Mouse (Mus musculus): ENCODE measurements around the gene Kctd14. TPM values are rescaled to one million over a fixed set of nuclear protein-coding genes. Genes with fewer than 3 reads are reported as not detected.
A peak's percentile ranks its signal among the peaks of the same experiment; 100 is the strongest.
"Not testable (repeated sequence)": the region's sequence is repeated elsewhere in the genome, so short reads cannot be mapped to it uniquely, and the experiment has no call there.

Gene Kctd14
- polyA plus RNA-seq, 1 experiment from 2014 or later: 32.4 TPM

DNA sequence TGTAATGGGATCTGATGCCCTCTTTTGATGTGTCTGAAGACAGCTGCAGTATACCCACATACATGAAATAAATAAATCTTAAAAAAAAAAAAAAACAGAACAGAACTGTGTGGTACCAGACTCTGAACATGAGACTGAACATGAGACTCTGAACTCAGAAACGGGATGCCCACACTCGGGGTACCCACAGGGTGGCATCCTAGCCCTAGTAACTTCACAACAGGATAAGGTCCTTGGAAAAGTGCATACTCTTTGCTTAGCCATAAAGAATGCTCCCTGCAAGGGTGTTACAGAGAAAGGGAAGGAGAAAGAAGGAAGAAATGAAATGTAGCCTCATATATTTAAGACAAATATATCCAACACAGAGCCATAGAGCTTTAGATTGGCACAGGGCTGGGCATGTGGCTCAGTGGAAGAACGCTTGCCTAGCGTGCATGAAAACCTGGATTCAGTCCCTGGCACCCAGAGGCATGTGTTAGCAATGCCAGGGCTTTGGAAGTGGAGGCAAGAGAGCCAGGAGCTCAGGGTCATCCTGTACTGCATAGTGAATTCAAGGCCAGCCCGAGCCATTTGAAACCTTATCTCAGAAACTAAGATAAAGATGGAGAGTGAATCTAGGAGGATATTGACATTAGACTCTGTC, 23.2 kb upstream of the Kctd14 start:
- Histone ChIP-seq H3K27me3 (ENCODE audit: control insufficient read depth, insufficient read depth, low read length) (no peaks in the 10 kb centered on the region), H3K36me3 (ENCODE audit: control insufficient read depth, insufficient read depth, low read length) (no peaks in the 10 kb centered on the region), H3K4me2 (replicated peaks; ENCODE audit: low read depth) (no peak overlapping the region), H3K4me3 (ENCODE audit: low read depth, low read length) (no peak overlapping the region), H3K27ac (replicated peaks) (peak overlapping the region; percentile 25), H3K4me1 (replicated peaks; ENCODE audit: control insufficient read depth, insufficient read depth) (peaks cover 2% of the 10 kb centered on the region; the same call in 1 of the 2 replicates), H3K9me3 (ENCODE audit: control insufficient read depth, low read length) (no peaks in the 10 kb centered on the region), H3K9ac (ENCODE audit: low read length) (no peak overlapping the region)
- TF ChIP-seq EP300 (optimal IDR thresholded peaks at IDR 0.05): no peak
- TF ChIP-seq CTCF (IDR thresholded peaks at IDR 0.05; ENCODE audit: low read depth): peak; percentile 60
- DNase-seq (ENCODE audit: low spot score) (no peak), ATAC-seq (ENCODE audit: low FRiP score, low TSS enrichment) (no peak)
- WGBS: 67% methylated on average over 5 of the region's 5 CpGs

DNA sequence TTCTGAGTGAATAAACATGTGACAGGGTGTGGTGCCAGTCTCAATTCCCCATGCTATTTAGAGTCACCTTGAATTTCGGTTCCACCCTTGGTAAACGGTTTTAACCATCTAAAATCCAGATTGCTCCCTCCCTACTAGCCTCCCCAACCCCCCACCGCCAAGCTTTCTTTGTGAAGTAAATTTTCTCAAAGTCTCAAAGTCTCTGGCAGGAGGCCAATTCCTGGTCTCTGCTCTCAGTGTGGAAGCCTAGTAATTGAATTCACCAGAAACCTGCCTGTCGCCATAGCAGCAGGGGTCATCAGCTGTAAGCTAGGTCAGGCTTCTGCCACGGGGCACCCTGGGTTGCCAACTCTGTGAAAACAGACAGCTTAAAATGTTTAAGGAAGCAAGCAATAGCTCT, 21.4 kb upstream of the Kctd14 start:
- 3% methylated on average over 5 of the region's 5 CpGs for WGBS
- peak overlapping the region; percentile 79 for H3K27ac ChIP-seq (replicated peaks)
- H3K27me3 ChIP-seq (ENCODE audit: control insufficient read depth, insufficient read depth, low read length): no peaks in the 10 kb centered on the region
- TF ChIP-seq EP300 (optimal IDR thresholded peaks at IDR 0.05) (no peak), CTCF (IDR thresholded peaks at IDR 0.05; ENCODE audit: low read depth) (no peak)
- H3K4me2 ChIP-seq (replicated peaks; ENCODE audit: low read depth): 0 out of 2 replicates have a peak overlapping the region, but pooled peaks have one; percentile 2
- ATAC-seq (ENCODE audit: low FRiP score, low TSS enrichment): peak; percentile 68
- peak; percentile 87 for DNase-seq (ENCODE audit: low spot score)
- no peaks in the 10 kb centered on the region for H3K36me3 ChIP-seq (ENCODE audit: control insufficient read depth, insufficient read depth, low read length)
- peaks cover 2% of the 10 kb centered on the region; the same call in 1 of the 2 replicates for H3K4me1 ChIP-seq (replicated peaks; ENCODE audit: control insufficient read depth, insufficient read depth)
- no peaks in the 10 kb centered on the region for H3K9me3 ChIP-seq (ENCODE audit: control insufficient read depth, low read length)
- no peak overlapping the region for H3K4me3 ChIP-seq (ENCODE audit: low read depth, low read length)
- no peak overlapping the region for H3K9ac ChIP-seq (ENCODE audit: low read length)

DNA sequence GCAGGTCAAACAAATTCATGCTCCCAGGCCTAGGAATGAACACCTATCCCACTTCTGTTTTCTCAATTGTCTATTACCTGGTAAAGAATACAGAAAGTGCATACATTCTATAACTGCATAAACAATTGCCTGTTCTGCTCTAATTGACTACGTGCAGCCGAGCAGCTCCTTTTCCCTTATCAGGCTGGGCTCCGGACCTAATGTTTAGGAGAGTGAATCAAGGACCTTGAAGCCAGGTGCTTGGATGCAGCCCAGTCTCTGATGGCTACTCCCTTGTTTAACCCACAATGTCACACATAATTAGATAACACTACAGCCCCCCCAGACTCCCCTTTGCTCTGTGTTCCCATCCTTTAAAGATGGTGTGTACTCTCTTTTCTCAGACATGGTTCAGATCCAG, 17.6 kb upstream of the Kctd14 start:
- not testable (repeated sequence) for H3K36me3 ChIP-seq (ENCODE audit: control insufficient read depth, insufficient read depth, low read length); ATAC-seq (ENCODE audit: low FRiP score, low TSS enrichment); H3K9me3 ChIP-seq (ENCODE audit: control insufficient read depth, low read length); DNase-seq (ENCODE audit: low spot score); H3K9ac ChIP-seq (ENCODE audit: low read length); H3K27me3 ChIP-seq (ENCODE audit: control insufficient read depth, insufficient read depth, low read length); H3K4me1 ChIP-seq (replicated peaks; ENCODE audit: control insufficient read depth, insufficient read depth); H3K4me3 ChIP-seq (ENCODE audit: low read depth, low read length); H3K4me2 ChIP-seq (replicated peaks; ENCODE audit: low read depth); H3K27ac ChIP-seq (replicated peaks)
- 43% methylated on average over 3 of the region's 3 CpGs for WGBS

DNA sequence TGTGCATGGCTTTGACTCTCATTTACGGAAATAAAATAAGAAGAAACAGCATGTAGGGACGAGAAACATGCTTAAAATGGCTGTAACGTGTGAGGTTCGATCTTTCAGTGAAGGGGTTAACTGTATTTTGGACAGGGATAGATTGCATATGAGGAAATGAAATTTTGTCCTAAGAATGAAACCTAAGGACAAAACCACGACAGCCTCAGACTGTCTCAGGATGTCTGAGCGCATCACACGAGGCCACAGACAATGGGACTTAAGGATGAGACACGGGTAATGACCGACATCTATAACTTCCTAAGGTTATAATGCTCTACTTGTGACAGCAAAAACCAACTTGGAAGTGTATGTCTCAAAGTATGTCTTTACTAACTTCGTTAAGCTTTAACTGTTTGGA, 16.6 kb upstream of the Kctd14 start:
- Histone ChIP-seq H3K4me3 (ENCODE audit: low read depth, low read length) (no peak overlapping the region), H3K4me1 (replicated peaks; ENCODE audit: control insufficient read depth, insufficient read depth) (0 out of 2 replicates have a peak, but pooled peaks cover 2% of the 10 kb centered on the region), H3K9me3 (ENCODE audit: control insufficient read depth, low read length) (no peaks in the 10 kb centered on the region), H3K27me3 (ENCODE audit: control insufficient read depth, insufficient read depth, low read length) (no peaks in the 10 kb centered on the region), H3K27ac (replicated peaks) (no peak overlapping the region), H3K9ac (ENCODE audit: low read length) (no peak overlapping the region), H3K36me3 (ENCODE audit: control insufficient read depth, insufficient read depth, low read length) (no peaks in the 10 kb centered on the region), H3K4me2 (replicated peaks; ENCODE audit: low read depth) (no peak overlapping the region)
- ATAC-seq (ENCODE audit: low FRiP score, low TSS enrichment) (no peak), DNase-seq (ENCODE audit: low spot score) (no peak)
- no peak for TF ChIP-seq EP300 (optimal IDR thresholded peaks at IDR 0.05)
- no peak for TF ChIP-seq CTCF (IDR thresholded peaks at IDR 0.05; ENCODE audit: low read depth)
- 82% methylated on average over 10 of the region's 10 CpGs for WGBS

DNA sequence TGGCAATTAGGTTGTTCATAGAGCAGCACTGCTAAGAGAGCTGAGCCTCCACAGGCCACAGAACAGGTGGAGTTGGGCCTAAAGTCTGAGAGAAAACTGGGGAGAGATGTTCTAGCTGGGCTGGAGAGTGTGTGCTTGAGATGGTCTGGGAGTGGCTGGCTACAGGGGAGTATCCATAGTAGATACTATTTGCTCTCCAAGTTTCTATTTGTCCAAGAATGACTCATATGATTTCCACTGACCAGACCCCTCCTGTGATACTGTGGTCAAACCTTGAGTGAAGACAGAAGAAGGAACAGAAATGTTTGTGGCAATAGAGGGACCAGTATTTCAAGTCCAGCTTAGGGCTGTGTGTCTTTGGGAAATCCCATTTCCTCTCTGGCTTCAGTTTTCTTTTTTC, 12.1 kb upstream of the Kctd14 start:
- H3K27ac ChIP-seq (replicated peaks): peak overlapping the region; percentile 56; the same call in 1 of the 2 replicates
- peak; percentile 99 for ATAC-seq (ENCODE audit: low FRiP score, low TSS enrichment)

DNA sequence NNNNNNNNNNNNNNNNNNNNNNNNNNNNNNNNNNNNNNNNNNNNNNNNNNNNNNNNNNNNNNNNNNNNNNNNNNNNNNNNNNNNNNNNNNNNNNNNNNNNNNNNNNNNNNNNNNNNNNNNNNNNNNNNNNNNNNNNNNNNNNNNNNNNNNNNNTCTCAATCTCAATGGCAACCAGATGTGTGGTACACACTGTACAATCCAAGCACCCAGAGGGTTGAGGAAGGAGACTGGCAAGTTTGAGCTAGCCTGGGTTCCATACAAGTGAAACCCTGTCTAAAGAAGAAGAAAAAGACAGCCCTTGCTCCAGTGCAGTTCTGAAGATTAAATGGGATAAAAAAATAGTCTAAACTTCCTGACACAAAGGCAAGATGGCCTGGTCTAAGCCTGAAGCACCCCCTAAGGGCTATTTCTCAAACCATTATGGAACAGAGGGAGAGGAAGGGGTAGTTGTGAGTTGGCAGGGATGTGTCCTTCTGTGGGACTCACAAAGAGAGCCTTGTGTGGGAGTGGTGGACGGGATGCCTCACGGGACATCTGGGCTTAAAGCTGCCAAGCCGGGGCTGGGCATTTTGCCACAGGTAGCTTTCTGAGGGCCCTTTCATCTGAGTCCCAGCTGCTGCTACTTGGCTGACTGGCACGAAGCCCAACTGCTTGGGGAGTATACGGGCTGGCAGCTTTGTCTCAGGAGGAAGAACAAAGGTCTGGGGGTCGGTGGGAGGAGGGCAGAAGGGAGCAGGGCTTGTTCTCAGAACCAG, 4.8 kb upstream of the Kctd14 start:
- Histone ChIP-seq H3K36me3 (ENCODE audit: control insufficient read depth, insufficient read depth, low read length) (no peaks in the 10 kb centered on the region), H3K27me3 (ENCODE audit: control insufficient read depth, insufficient read depth, low read length) (no peaks in the 10 kb centered on the region), H3K4me3 (ENCODE audit: low read depth, low read length) (no peak overlapping the region), H3K4me1 (replicated peaks; ENCODE audit: control insufficient read depth, insufficient read depth) (peaks cover 4% of the 10 kb centered on the region; the same call in 1 of the 2 replicates), H3K9ac (ENCODE audit: low read length) (no peak overlapping the region), H3K9me3 (ENCODE audit: control insufficient read depth, low read length) (no peaks in the 10 kb centered on the region), H3K27ac (replicated peaks) (peak overlapping the region; percentile 89), H3K4me2 (replicated peaks; ENCODE audit: low read depth) (no peak overlapping the region)
- TF ChIP-seq CTCF (IDR thresholded peaks at IDR 0.05; ENCODE audit: low read depth): peak; percentile 13; the same call in 1 of the 2 replicates
- TF ChIP-seq EP300 (optimal IDR thresholded peaks at IDR 0.05): no peak
- DNase-seq (ENCODE audit: low spot score): peak; percentile 92
- peak; percentile 89 for ATAC-seq (ENCODE audit: low FRiP score, low TSS enrichment)
- 8% methylated on average over 6 of the region's 6 CpGs for WGBS

More for the DNA sequence above, 12.1 kb upstream of the Kctd14 start:
- Histone ChIP-seq H3K4me3 (ENCODE audit: low read depth, low read length) (no peak overlapping the region), H3K9ac (ENCODE audit: low read length) (no peak overlapping the region), H3K4me1 (replicated peaks; ENCODE audit: control insufficient read depth, insufficient read depth) (no peaks in the 10 kb centered on the region), H3K4me2 (replicated peaks; ENCODE audit: low read depth) (no peak overlapping the region), H3K36me3 (ENCODE audit: control insufficient read depth, insufficient read depth, low read length) (no peaks in the 10 kb centered on the region), H3K9me3 (ENCODE audit: control insufficient read depth, low read length) (no peaks in the 10 kb centered on the region), H3K27me3 (ENCODE audit: control insufficient read depth, insufficient read depth, low read length) (no peaks in the 10 kb centered on the region)
- TF ChIP-seq CTCF (IDR thresholded peaks at IDR 0.05; ENCODE audit: low read depth) (no peak), EP300 (optimal IDR thresholded peaks at IDR 0.05) (no peak)
- peak; percentile 38 for DNase-seq (ENCODE audit: low spot score)
